Mouse (Mus musculus): ENCODE measurements around the gene Grhpr.

- TF ChIP-seq CTCF (IDR thresholded peaks at IDR 0.05) (peak; percentile 99), EP300 (IDR thresholded peaks at IDR 0.05) (no peak)
These were observed 7.7 kb upstream of the Grhpr start for GRCm38 (mm10) chr4:44973450-44973849.

Data from lung, postnatal 0 days (tissue).